7 mouse cellular contexts compared by ENCODE assay signal in genomic region chr9:58295766-58296361, GRCm38 (mm10). TPM values are rescaled to one million over a fixed set of nuclear protein-coding genes. Genes with fewer than 3 reads are reported as not detected.
DNase-seq lines count a peak whose midpoint lies in the region; ATAC-seq lines count a peak whose summit lies in the region.

No protein-coding gene starts in this region.

- DNase-seq in R1 (ENCODE audit: low read depth, low spot score) (peak; percentile 80), liver (peak; percentile 23)
- DNase-seq in embryonic facial prominence, embryonic 14.5 days (ENCODE audit: low spot score): peak; percentile 74
- DNase-seq in heart, postnatal 10 days: peak; percentile 75 to 78
- no peak for DNase-seq in spleen, postnatal 4 days (ENCODE audit: low spot score in 2 of 2)
- no peak for DNase-seq in cerebellum, adult 18-20 months

- H3K36me3 ChIP-seq in embryonic facial prominence, embryonic 14.5 days (ENCODE audit: control insufficient read depth, insufficient read depth, low read length): peaks cover 14% of the 10 kb centered on the region; the same call in 1 of the 2 replicates
- no peaks in the 10 kb centered on the region; the same call in 1 of the 2 replicates for H3K36me3 ChIP-seq in stomach, embryonic 14.5 days (ENCODE audit: control insufficient read depth, insufficient read depth, low read length)

- H3K27ac ChIP-seq in embryonic facial prominence, embryonic 14.5 days (replicated peaks; ENCODE audit: low read depth, low read length): peak overlapping the region; percentile 65
- H3K27ac ChIP-seq in stomach, embryonic 14.5 days (ENCODE audit: low read length): peak overlapping the region; percentile 87

- no peak overlapping the region for H3K4me2 ChIP-seq in embryonic facial prominence, embryonic 14.5 days (ENCODE audit: low read depth, low read length)
- H3K4me2 ChIP-seq in stomach, embryonic 14.5 days (replicated peaks; ENCODE audit: low read depth, low read length): no peak overlapping the region

- 23% methylated on average over 9 of the region's 9 CpGs for WGBS in embryonic facial prominence, embryonic 14.5 days
- 17% methylated on average over 9 of the region's 9 CpGs for WGBS in stomach, embryonic 14.5 days

- peaks cover 12% of the 10 kb centered on the region for H3K4me1 ChIP-seq in embryonic facial prominence, embryonic 14.5 days (ENCODE audit: control insufficient read depth, insufficient read depth, low read length)
- peaks cover 34% of the 10 kb centered on the region for H3K4me1 ChIP-seq in stomach, embryonic 14.5 days (ENCODE audit: control insufficient read depth, insufficient read depth, low read length)

- intact Hi-C loops in heart, postnatal 10 days (cut with DNase I): no loop called here

- H3K27me3 ChIP-seq in embryonic facial prominence, embryonic 14.5 days (replicated peaks; ENCODE audit: control insufficient read depth, insufficient read depth, low read length): no peaks in the 10 kb centered on the region
- H3K27me3 ChIP-seq in stomach, embryonic 14.5 days (ENCODE audit: control insufficient read depth, insufficient read depth, low read length): no peaks in the 10 kb centered on the region

- no peak overlapping the region for H3K4me3 ChIP-seq in embryonic facial prominence, embryonic 14.5 days (ENCODE audit: low read depth, low read length)
- no peak overlapping the region for H3K4me3 ChIP-seq in stomach, embryonic 14.5 days (ENCODE audit: low read depth, low read length)

- peak; percentile 69 for ATAC-seq in embryonic facial prominence, embryonic 14.5 days (ENCODE audit: low read depth)
- ATAC-seq in stomach, embryonic 14.5 days (ENCODE audit: insufficient number of reproducible peaks, insufficient read depth, low FRiP score, low read depth): peak; percentile 75; the same call in 1 of the 2 replicates

- no peaks in the 10 kb centered on the region for H3K9me3 ChIP-seq in embryonic facial prominence, embryonic 14.5 days (ENCODE audit: control insufficient read depth, low read length)
- H3K9me3 ChIP-seq in stomach, embryonic 14.5 days (ENCODE audit: control insufficient read depth, low read depth, low read length): no peaks in the 10 kb centered on the region

- no peak overlapping the region for H3K9ac ChIP-seq in embryonic facial prominence, embryonic 14.5 days (ENCODE audit: low read depth, low read length)
- H3K9ac ChIP-seq in stomach, embryonic 14.5 days (replicated peaks; ENCODE audit: low read depth, low read length): no peak overlapping the region

RNA-seq across cellular contexts. Expression of gene Loxl1, which starts 17.1 kb away (rescaled TPM):
- 68.7 and 74.1 TPM in 2 replicates for polyA plus RNA-seq in embryonic facial prominence, embryonic 14.5 days (2014; fragmentation: Nextera tagmentation; extraction: Ambion mirVana)
- total RNA-seq in heart, postnatal 10 days (2021): 10 to 100 TPM; 83.7 to 86.7 TPM
- polyA plus RNA-seq in stomach, embryonic 14.5 days (2014; fragmentation: Nextera tagmentation; extraction: Ambion mirVana): 32.2 and 38.5 TPM in 2 replicates

RNA-seq across cellular contexts. Expression of gene Stoml1, which starts 42.9 kb away (rescaled TPM):
- 25.0 and 34.1 TPM in 2 replicates for polyA plus RNA-seq in embryonic facial prominence, embryonic 14.5 days (2014; fragmentation: Nextera tagmentation; extraction: Ambion mirVana)
- total RNA-seq in heart, postnatal 10 days (2021): 10 to 100 TPM; 15.5 to 15.6 TPM
- 27.0 and 30.3 TPM in 2 replicates for polyA plus RNA-seq in stomach, embryonic 14.5 days (2014; fragmentation: Nextera tagmentation; extraction: Ambion mirVana)

RNA-seq across cellular contexts. Expression of gene Pml, which starts 46.3 kb away (rescaled TPM):
- polyA plus RNA-seq in embryonic facial prominence, embryonic 14.5 days (2014; fragmentation: Nextera tagmentation; extraction: Ambion mirVana): 14.6 and 15.3 TPM in 2 replicates
- 10 to 100 TPM; 12.4 to 13.0 TPM for total RNA-seq in heart, postnatal 10 days (2021)
- polyA plus RNA-seq in stomach, embryonic 14.5 days (2014; fragmentation: Nextera tagmentation; extraction: Ambion mirVana): 15.0 and 17.2 TPM in 2 replicates

Comparison
In these comparisons a context has a peak if more than half of its experiments do, and no peak if none do; other contexts are left out.
1. DNase-seq: peak in R1 (single experiment), embryonic facial prominence, embryonic 14.5 days (single experiment), heart, postnatal 10 days (2 of 2) and liver (single experiment); none in spleen, postnatal 4 days (0 of 2) and cerebellum, adult 18-20 months (0 of 2).